Mouse (Mus musculus) midbrain, embryonic 15.5 days (tissue): Measurements from ENCODE around the gene Cemip2. TPM values are rescaled to one million over a fixed set of nuclear protein-coding genes. Genes with fewer than 3 reads are reported as not detected.

Experiments used
- ATAC-seq: fragments of 200-750 bp; cut with Nextera tagmentation; replicated peaks from 2 replicates; pipeline ENCODE4 v1.8.0; 2017; ENCODE audit warnings: moderate TSS enrichment
- H3K27ac ChIP-seq: fragments of 300-500 bp; sonication (generic); 2 replicates; pipeline ENCODE4 v1.5.1; 2015; ENCODE audit warnings: mild to moderate bottlenecking, inconsistent platforms
- H3K27me3 ChIP-seq: fragments of 300-500 bp; sonication (generic); replicated peaks from 2 replicates; pipeline ENCODE4 v1.6.1; 2015; ENCODE audit warnings: inconsistent platforms
- H3K36me3 ChIP-seq: fragments of 300-500 bp; sonication (generic); replicated peaks from 2 replicates; pipeline ENCODE4 v1.6.1; 2015; ENCODE audit warnings: inconsistent platforms
- H3K4me1 ChIP-seq: fragments of 300-500 bp; sonication (generic); 2 replicates; pipeline ENCODE4 v1.6.1; 2015; ENCODE audit warnings: inconsistent platforms
- H3K4me2 ChIP-seq: fragments of 300-500 bp; sonication (generic); 2 replicates; pipeline ENCODE4 v1.6.1; 2015; ENCODE audit warnings: inconsistent platforms, mild to moderate bottlenecking, moderate library complexity
- H3K4me3 ChIP-seq: fragments of 300-500 bp; sonication (generic); 2 replicates; pipeline ENCODE4 v1.5.1; 2015; ENCODE audit warnings: mild to moderate bottlenecking, inconsistent platforms
- H3K9ac ChIP-seq: fragments of 300-500 bp; sonication (generic); 2 replicates; pipeline ENCODE4 v1.6.1; 2015; ENCODE audit warnings: mild to moderate bottlenecking, inconsistent platforms
- H3K9me3 ChIP-seq: fragments of 300-500 bp; sonication (generic); 2 replicates; pipeline ENCODE4 v1.6.1; 2016; ENCODE audit warnings: inconsistent platforms
- WGBS: fragments of 180-500 bp; shearing (Covaris S2); methylation state at CpG from one replicate; pipeline ENCODE4 v1.1.7; 2015; ENCODE audit warnings: mixed read lengths; 5-methylcytosine and 5-hydroxymethylcytosine counted together
- polyA plus RNA-seq: library from polyadenylated mRNA; unstranded; fragments of >200 nt; fragmentation: Nextera tagmentation; extraction: Ambion mirVana; gene quantifications from 2 replicates; pipeline ENCODE4 v1.2.1, GENCODE M21; 2015

The Cemip2 gene
- polyA plus RNA-seq, 1 experiment from 2014 or later = 41.6 TPM

DNA sequence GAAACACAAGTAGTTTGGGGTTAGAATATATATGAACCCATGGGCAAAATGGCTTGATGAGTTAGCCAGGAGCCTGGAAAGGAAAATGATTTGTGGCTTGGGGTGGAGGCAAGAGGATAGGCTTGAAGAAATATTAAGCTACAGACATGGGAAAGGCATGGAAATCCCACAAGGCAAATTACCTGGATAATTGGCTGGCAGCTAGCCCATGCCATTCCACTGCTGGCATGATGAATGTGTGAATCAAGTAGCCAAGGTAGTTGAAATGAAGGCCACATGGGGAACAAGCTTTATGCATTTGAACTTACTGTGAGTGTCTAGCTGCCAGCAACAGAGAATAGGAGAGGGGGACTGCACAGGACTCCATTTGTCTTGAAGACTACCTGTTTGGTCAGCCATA lies 16.5 kb upstream of the Cemip2 start:
- no peak for ATAC-seq
- H3K4me1 ChIP-seq = no peaks in the 10 kb centered on the region
- no peaks in the 10 kb centered on the region for H3K27me3 ChIP-seq
- H3K36me3 ChIP-seq = no peaks in the 10 kb centered on the region
- no peak overlapping the region for H3K4me2 ChIP-seq
- no peak overlapping the region for H3K27ac ChIP-seq
- H3K4me3 ChIP-seq = no peak overlapping the region
- H3K9me3 ChIP-seq = no peaks in the 10 kb centered on the region
- no peak overlapping the region for H3K9ac ChIP-seq

DNA sequence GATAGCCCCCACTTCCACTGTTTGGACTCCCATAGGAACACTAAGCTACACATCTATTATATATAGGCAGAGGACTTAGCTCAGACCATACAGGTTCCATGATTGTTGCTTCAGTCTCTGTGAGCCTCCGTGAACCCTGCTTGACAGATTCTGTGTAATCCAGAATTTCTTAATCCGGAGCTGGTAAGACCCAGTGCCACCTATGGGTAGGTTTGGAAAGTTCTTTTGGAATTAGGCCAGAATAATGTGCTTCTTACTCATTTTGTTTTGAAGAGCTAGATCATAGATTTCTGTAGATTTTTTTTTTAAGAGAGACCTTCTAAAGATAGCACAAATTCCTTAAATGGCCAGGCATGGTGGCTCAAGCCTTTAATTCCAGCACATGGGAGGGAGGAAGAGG lies 14.1 kb upstream of the Cemip2 start:
- H3K4me2 ChIP-seq = no peak overlapping the region

DNA sequence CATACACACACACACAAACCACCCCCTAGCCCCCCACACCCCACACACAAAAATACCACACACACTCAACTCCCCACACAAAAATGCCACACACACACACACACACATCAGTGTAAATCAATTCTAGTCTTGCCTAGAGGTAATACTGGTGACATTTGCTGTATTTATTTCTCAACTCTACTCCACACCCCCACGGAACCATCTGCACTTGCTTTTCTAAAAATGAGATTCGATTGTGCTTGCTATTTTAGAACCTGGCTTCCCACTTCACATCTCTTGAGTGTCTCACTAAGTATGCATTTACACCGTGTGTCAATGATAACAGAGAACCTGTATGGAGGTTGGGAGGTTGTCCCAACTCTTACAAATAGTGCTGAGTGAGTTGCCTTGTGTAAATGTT lies 13.4 kb upstream of the Cemip2 start:
- 81% methylated on average over 3 of the region's 3 CpGs for WGBS
- Histone ChIP-seq H3K9me3 (no peaks in the 10 kb centered on the region), H3K27ac (no peak overlapping the region), H3K9ac (no peak overlapping the region), H3K36me3 (no peaks in the 10 kb centered on the region), H3K4me3 (no peak overlapping the region), H3K4me1 (no peaks in the 10 kb centered on the region), H3K27me3 (no peaks in the 10 kb centered on the region), H3K4me2 (no peak overlapping the region)
- no peak for ATAC-seq

More for the DNA sequence above, 14.1 kb upstream of the Cemip2 start:
- no peaks in the 10 kb centered on the region for H3K27me3 ChIP-seq
- no peak for ATAC-seq
- H3K9me3 ChIP-seq = no peaks in the 10 kb centered on the region
- no peak overlapping the region for H3K4me3 ChIP-seq
- H3K36me3 ChIP-seq = no peaks in the 10 kb centered on the region
- H3K9ac ChIP-seq = no peak overlapping the region
- H3K27ac ChIP-seq = no peak overlapping the region
- WGBS = 63% methylated on average over 2 of the region's 2 CpGs
- H3K4me1 ChIP-seq = no peaks in the 10 kb centered on the region

DNA sequence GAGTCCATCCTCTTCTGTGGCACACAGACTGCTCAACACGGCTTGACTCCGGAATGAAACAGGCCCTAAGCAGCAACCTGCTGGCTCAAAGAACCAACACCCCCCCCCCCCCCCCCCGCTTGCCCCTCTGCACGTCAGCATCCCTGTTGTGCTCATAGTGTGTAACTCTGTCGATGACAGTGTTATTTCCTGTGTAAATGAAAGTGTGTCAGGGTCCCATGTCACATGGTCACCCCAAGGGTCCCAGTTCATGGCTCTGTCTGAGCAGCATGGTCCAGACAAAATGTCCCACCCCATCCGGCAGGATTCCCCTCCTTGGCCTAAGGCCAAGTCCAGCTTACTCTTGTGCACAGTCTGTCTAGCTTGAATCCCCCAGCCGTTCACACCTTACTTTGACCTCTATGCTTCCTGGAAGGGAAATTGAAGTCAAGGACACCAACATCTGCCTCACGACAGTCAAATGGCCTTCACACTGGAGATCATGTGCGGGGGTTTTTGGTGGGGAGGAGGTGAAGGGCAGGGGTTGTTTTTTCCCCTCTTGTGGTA lies 10.6 kb upstream of the Cemip2 start:
- 78% methylated on average over 9 of the region's 9 CpGs for WGBS

DNA sequence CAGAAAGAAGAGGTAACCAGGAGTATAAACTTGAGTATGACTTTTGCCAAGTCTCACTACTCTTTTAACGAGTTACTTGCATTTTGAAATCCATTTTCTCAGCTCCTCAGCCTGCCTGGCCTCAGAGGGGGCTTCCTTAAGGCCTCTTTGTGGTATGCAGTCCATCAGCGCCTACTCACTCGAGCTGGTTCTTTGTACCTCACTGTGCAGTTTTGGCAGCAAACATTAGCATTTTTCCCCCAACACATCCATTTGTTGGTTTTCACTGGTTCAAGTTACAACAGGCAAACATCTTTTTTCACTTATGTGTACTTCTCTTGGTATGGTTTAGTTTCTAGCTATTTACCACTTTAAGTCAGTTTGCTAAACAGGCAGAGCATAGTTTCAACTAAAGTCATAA lies 8.3 kb upstream of the Cemip2 start:
- Histone ChIP-seq H3K9me3 (no peaks in the 10 kb centered on the region), H3K4me1 (no peaks in the 10 kb centered on the region), H3K27ac (no peak overlapping the region), H3K27me3 (no peaks in the 10 kb centered on the region), H3K4me3 (no peak overlapping the region), H3K9ac (no peak overlapping the region), H3K4me2 (no peak overlapping the region), H3K36me3 (no peaks in the 10 kb centered on the region)
- no peak for ATAC-seq
- 66% methylated on average over 3 of the region's 3 CpGs for WGBS

More for the DNA sequence above, 10.6 kb upstream of the Cemip2 start:
- no peaks in the 10 kb centered on the region for H3K9me3 ChIP-seq
- no peaks in the 10 kb centered on the region for H3K4me1 ChIP-seq
- no peak overlapping the region for H3K27ac ChIP-seq
- H3K9ac ChIP-seq = no peak overlapping the region
- no peaks in the 10 kb centered on the region for H3K36me3 ChIP-seq
- H3K4me3 ChIP-seq = no peak overlapping the region
- ATAC-seq = no peak
- no peak overlapping the region for H3K4me2 ChIP-seq
- H3K27me3 ChIP-seq = no peaks in the 10 kb centered on the region

DNA sequence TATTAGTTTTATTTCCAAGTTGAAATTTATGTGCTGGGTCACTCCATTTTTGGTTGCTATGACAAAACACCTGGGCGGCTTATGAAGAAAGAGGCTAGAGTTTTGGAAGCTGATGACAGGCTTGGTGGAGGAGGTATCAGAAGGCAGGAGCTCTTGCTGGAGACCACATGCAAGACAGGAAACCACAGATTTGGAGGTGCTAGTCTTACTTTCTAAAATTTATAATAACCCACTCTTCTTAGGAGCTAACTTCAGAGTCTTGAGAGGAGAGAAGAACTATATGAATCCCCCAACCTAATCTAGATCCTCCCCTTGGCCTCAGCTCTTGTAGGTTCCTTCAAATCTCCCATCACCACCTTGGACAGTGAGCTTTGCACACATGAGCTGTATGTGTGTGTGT lies 6.6 kb upstream of the Cemip2 start:
- no peak overlapping the region for H3K27ac ChIP-seq
- 94% methylated on average over 1 of the region's 1 CpGs for WGBS
- H3K36me3 ChIP-seq = no peaks in the 10 kb centered on the region
- no peaks in the 10 kb centered on the region for H3K4me1 ChIP-seq
- no peak overlapping the region for H3K9ac ChIP-seq
- no peak for ATAC-seq
- no peaks in the 10 kb centered on the region for H3K9me3 ChIP-seq
- H3K4me3 ChIP-seq = no peak overlapping the region
- H3K4me2 ChIP-seq = no peak overlapping the region
- H3K27me3 ChIP-seq = no peaks in the 10 kb centered on the region

DNA sequence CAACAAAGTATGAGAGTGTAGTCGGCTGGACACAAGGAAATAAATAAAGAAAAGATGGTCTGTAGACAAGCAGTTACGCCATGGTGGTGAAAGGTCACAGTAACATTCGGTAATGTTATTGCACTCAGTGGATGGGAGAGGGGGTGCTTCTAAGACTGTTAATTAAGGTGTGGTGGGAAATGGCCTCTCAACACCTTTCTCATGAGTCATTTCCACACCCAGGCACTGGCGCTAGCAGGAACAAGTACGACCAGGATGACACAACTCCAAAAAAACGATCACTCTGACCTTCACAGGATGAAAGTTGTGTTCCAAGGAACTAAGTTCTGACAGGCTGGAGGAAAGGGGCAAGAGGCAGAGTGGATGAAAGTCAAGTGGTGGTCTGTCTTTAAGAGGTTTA lies 4.5 kb upstream of the Cemip2 start:
- Histone ChIP-seq H3K4me3 (no peak overlapping the region), H3K27ac (no peak overlapping the region), H3K4me1 (peaks cover 6% of the 10 kb centered on the region), H3K27me3 (no peaks in the 10 kb centered on the region), H3K9me3 (no peaks in the 10 kb centered on the region), H3K4me2 (no peak overlapping the region), H3K9ac (no peak overlapping the region), H3K36me3 (no peaks in the 10 kb centered on the region)
- 83% methylated on average over 6 of the region's 6 CpGs for WGBS
- ATAC-seq = no peak

DNA sequence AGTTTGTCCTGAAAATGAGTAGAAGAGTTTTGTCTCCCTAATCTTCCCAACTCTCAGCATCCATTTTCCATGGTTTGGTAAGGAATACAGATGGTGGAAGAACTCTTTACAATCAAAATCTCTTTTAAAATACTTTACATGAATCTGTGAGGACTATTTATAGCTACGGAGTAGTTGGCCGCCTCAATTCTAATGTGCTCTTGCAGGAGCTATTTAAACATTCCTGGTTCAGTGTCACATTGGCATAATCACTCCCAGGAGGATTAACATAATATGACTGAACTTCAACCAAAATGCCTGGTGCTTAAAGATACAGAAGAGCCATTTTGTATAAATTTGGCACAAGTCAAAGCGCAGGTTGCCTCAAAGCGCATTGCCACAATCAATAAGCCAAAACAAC lies 2.5 kb upstream of the Cemip2 start:
- Histone ChIP-seq H3K4me3 (no peak overlapping the region), H3K9ac (no peak overlapping the region), H3K27ac (no peak overlapping the region), H3K4me1 (peaks cover 19% of the 10 kb centered on the region), H3K9me3 (no peaks in the 10 kb centered on the region), H3K27me3 (no peaks in the 10 kb centered on the region), H3K4me2 (no peak overlapping the region), H3K36me3 (no peaks in the 10 kb centered on the region)
- WGBS = 65% methylated on average over 4 of the region's 4 CpGs
- ATAC-seq = no peak

DNA sequence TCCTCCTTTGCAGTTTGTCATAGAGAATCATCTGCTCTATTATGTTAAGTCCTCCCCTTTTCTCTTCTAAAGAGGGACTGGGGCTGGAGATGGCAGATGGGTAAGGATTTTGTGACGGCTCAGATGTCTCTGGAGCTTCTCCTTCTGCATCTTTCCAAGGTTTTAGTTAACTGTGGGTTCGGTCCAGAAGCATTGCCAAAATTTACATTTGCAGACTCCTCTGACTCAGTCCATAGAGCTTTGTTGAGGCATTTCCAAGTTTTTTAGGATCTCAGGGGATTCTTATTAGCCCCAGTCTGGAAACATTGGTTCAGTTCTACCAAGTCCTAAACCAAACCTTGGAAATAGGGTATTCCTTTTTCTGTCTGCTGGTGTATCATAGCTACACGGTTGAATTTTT lies 1.5 kb upstream of the Cemip2 start:
- Histone ChIP-seq H3K9me3 (no peaks in the 10 kb centered on the region), H3K36me3 (no peaks in the 10 kb centered on the region), H3K9ac (no peak overlapping the region), H3K4me1 (peaks cover 30% of the 10 kb centered on the region), H3K4me3 (no peak overlapping the region), H3K27me3 (no peaks in the 10 kb centered on the region), H3K4me2 (no peak overlapping the region), H3K27ac (no peak overlapping the region)
- 77% methylated on average over 3 of the region's 3 CpGs for WGBS
- no peak for ATAC-seq

DNA sequence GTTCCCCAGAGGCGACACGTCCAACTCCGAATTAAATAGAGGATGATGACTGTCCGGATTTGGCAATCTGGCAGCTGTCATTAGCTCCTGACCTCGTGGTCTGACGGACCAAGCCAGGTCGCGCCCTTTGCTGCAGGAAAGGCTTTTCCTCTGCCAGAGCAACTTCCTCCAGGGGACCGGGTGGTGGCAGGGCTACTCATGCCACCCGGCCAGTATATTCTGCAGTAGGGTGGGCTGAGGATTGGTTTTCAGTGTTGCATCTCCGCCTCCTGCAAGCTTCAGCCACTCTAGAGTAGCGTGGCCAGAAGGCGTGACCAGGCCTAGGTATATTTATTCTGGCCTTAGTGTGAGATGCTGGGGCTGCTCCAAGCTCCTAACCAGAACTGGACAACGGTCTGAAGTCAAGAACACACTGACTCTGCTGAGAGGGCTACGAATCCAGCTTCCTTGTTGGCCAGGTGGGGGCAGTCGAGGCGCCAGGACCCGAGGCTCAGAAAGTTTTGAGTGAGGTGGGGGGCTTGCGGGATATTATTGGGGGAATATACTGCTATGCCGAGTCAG lies 891 bp upstream of the Cemip2 start:
- Histone ChIP-seq H3K9ac (no peak overlapping the region), H3K36me3 (no peaks in the 10 kb centered on the region), H3K27me3 (no peaks in the 10 kb centered on the region), H3K4me3 (0 out of 2 replicates have a peak overlapping the region, but pooled peaks have one; percentile 1), H3K9me3 (no peaks in the 10 kb centered on the region), H3K4me1 (peaks cover 36% of the 10 kb centered on the region), H3K27ac (no peak overlapping the region), H3K4me2 (peak overlapping the region; percentile 21; the same call in 1 of the 2 replicates)
- ATAC-seq = peak; percentile 7; the same call in 1 of the 2 replicates
- WGBS = 22% methylated on average over 20 of the region's 20 CpGs

DNA sequence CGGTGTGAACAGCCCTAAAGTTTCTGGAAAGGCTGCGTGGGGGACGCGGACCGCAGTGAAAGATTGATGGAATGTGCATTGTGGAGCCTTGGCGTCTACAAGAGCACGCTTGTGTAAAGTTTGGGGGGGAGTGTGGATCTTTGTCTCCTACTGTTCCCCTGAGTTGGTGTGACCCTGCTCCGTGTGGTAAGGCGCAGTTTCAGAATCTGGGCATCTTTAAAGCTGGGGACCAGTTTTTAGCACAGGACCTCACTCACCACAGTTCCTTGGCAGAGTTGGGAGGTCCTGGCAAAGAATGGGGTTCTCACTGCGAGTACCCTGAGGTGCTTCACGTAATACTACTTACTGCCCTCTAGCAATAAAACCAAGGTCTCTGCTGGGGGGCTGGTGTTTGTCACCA lies 964 bp downstream of the Cemip2 start:
- H3K9me3 ChIP-seq = no peaks in the 10 kb centered on the region
- no peaks in the 10 kb centered on the region for H3K36me3 ChIP-seq
- H3K4me3 ChIP-seq = peak overlapping the region; percentile 98
- peak overlapping the region; percentile 97 for H3K9ac ChIP-seq
- H3K4me2 ChIP-seq = peak overlapping the region; percentile 61
- WGBS = 0% methylated on average over 11 of the region's 11 CpGs
- H3K27me3 ChIP-seq = no peaks in the 10 kb centered on the region
- ATAC-seq = no peak
- H3K4me1 ChIP-seq = peaks cover 52% of the 10 kb centered on the region
- peak overlapping the region; percentile 96 for H3K27ac ChIP-seq

DNA sequence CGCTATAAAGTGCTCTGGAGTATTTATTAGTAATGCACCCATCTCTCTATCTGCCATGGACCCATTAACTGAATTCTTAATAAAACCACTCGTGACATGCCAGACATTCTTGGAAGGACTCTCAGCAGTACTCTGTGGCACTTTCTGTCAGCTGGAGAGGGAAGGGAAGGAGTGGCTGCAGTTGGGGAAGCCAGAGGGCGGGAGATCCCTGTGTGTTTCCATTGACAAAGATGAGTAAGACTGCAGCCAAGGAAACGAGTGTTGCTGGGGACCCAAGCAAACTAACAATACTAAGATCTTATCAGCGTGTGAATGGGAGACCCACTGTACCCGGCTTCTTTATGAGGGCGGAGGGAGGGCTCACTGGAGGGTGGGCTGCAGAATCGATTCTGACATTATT lies 2.5 kb downstream of the Cemip2 start:
- peak overlapping the region; percentile 61 for H3K4me2 ChIP-seq
- H3K4me1 ChIP-seq = peaks cover 67% of the 10 kb centered on the region
- H3K36me3 ChIP-seq = no peaks in the 10 kb centered on the region
- H3K27ac ChIP-seq = peak overlapping the region; percentile 66
- H3K27me3 ChIP-seq = no peaks in the 10 kb centered on the region
- WGBS = 14% methylated on average over 8 of the region's 8 CpGs
- ATAC-seq = no peak
- no peaks in the 10 kb centered on the region for H3K9me3 ChIP-seq
- peak overlapping the region; percentile 98 for H3K4me3 ChIP-seq
- H3K9ac ChIP-seq = peak overlapping the region; percentile 97

DNA sequence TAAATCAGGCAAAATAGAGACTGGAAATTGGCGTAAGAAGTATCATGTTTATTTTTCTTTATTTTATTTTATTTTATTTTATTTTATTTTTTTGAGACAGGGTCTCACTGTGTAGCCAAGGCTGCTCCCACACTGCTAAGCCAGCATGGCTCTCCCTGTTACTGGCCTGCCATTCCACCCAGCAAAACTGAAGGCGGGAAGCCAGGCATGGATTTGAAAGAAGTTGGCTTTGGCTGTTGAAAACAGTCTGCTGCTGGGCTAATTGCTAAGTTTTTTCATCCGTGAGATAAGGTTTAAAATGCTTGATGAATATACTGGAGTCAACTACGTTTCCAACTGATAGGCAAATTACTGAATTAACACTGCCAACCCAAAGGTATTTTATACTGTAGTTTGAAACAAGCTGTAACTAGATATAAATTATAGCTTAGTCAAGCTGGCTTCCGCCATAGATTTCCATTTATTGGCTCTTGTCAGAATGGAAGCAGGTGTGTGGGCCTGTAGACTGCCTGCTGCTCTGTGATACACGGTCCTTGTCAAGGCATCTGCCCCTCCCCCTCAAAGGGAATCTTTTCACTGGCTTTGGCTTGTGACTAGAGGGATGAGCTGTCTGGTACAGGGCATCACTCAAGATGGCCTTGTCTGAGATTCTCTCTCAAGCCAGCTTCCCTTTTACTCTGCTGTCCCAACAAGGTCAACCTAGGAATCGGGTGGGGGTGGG lies 3.1 kb downstream of the Cemip2 start:
- Histone ChIP-seq H3K9me3 (no peaks in the 10 kb centered on the region), H3K4me2 (peak overlapping the region; percentile 61), H3K4me3 (peak overlapping the region; percentile 98), H3K36me3 (no peaks in the 10 kb centered on the region), H3K27ac (peak overlapping the region; percentile 66), H3K27me3 (no peaks in the 10 kb centered on the region), H3K9ac (peak overlapping the region; percentile 14; the same call in 1 of the 2 replicates), H3K4me1 (peaks cover 70% of the 10 kb centered on the region)
- ATAC-seq = no peak
- 26% methylated on average over 7 of the region's 7 CpGs for WGBS
